Mouse (Mus musculus): ENCODE data around the gene Actr1a.

Actr1a gene

DNA sequence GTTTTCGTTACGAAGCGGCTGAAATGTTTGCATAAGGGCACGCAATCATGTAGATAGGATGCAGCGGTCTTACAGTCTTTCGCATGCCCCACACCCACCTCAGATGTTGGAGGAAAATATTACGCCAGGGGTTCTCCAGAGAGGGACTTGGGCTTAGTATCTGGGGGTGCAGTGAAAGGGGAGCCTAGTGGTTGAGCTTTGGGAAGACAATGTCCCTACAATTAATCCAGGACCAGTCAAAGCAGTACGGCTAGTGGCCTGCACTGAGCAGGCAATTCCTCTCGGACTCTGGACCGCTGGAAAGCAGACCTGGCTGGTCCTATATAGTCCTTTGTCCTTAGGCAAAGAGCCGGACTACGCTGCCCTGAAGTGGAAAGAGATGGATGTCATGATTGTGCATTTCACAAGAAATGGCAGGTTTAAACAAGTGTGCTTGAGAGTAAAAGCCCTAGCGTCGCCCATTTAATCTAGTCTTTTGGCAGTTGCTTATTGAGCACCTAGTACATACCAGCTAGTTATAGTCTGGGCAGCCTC, 68.0 kb downstream of the Actr1a start:
- no peak for DNase-seq (ENCODE audit: low read depth in 1 of 2, low spot score in 2 of 2)

All from monocyte, adult 2 months (primary cell).